Mouse (Mus musculus) heart, embryonic 10.5 days (tissue): ENCODE measurements around the gene Ndc80. TPM values are rescaled to one million over a fixed set of nuclear protein-coding genes. Genes with fewer than 3 reads are reported as not detected.
"Not testable (repeated sequence)": the region's sequence is repeated elsewhere in the genome, so short reads cannot be mapped to it uniquely, and the experiment has no call there.

Experiments
- DNase-seq: peaks from one replicate; pipeline ENCODE4 v3.0.0-alpha.2; 2017; ENCODE audit warnings: low spot score
- H3K27ac ChIP-seq: fragments of 300-500 bp; sonication (generic); 2 replicates; pipeline ENCODE4 v1.5.1; 2016; ENCODE audit warnings: mild to moderate bottlenecking
- H3K27me3 ChIP-seq: fragments of 300-500 bp; sonication (generic); 2 replicates; pipeline ENCODE4 v1.6.1; 2016; ENCODE audit warnings: mild to moderate bottlenecking; ENCODE audit not compliant: poor library complexity, insufficient read depth, severe bottlenecking
- H3K36me3 ChIP-seq: fragments of 300-500 bp; sonication (generic); 2 replicates; pipeline ENCODE4 v1.6.1; 2016; ENCODE audit warnings: mild to moderate bottlenecking, moderate library complexity
- H3K4me1 ChIP-seq: fragments of 300-500 bp; sonication (generic); 2 replicates; pipeline ENCODE4 v1.6.1; 2016; ENCODE audit warnings: mild to moderate bottlenecking
- H3K4me3 ChIP-seq: fragments of 300-500 bp; sonication (generic); 2 replicates; pipeline ENCODE4 v1.5.1; 2016; ENCODE audit warnings: mild to moderate bottlenecking, moderate library complexity
- H3K9me3 ChIP-seq: fragments of 300-500 bp; sonication (generic); 2 replicates; pipeline ENCODE4 v1.6.1; 2016; ENCODE audit warnings: mild to moderate bottlenecking, moderate library complexity
- WGBS: fragments of 180-500 bp; shearing (Covaris S2); methylation state at CpG from one replicate; pipeline ENCODE4 v1.1.7; 2016; 5-methylcytosine and 5-hydroxymethylcytosine counted together
- polyA plus RNA-seq: library from polyadenylated mRNA; unstranded; fragments of >200 nt; fragmentation: Nextera tagmentation; extraction: Ambion mirVana; gene quantifications from 2 replicates; pipeline ENCODE4 v1.2.1, GENCODE M21; 2016

Ndc80 gene
- 46.3 and 49.0 TPM in 2 replicates for polyA plus RNA-seq

DNA sequence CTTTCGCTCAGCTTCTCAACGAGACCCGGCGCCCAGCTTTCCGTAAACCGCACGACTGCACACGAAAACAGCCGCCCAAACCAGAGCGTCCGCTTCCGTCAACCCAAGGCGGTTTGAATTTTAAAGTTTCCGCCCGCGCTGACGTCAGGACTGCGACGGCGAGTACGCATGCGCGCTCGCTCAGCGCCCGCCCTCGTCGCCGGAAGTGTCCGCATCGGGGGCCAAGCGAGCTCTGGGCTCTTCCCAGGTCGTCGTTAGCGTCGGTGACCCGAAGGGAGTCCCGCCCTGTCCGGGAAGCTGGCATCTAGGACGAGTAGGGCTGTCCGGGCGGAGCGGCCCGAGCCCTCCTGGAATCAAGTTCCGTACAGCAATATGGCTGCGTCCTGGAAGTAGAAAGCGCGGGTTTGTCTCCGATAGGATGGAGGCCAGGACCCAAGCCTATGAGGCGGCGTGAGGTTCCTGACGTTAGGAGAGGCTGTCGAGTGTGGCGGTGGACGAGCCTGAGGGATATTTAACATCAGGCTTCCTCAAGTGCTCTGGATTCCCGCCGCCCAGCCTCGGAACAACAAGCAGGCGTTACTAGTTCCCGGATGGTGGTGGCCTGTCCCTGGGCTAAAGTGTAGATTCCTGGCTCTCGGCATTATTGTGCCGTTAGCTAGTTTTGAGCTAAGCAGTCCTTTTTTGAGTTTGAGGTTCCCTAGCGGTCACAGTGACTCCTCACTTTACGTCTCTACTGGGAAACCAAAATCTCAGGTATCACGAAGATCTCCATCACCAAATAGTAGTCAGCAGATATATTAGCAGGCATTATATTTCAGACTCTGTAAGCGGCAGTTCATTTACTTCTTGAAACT is at the start of gene Ndc80:
Ndc80 (minus strand) TSS at position 147 of the 854 bp plus-strand sequence.
- Histone ChIP-seq H3K27me3 (no peaks in the 10 kb centered on the region), H3K9me3 (no peaks in the 10 kb centered on the region), H3K36me3 (peaks cover 13% of the 10 kb centered on the region; the same call in 1 of the 2 replicates), H3K27ac (peak within 1 kb of the TSS; percentile 96), H3K4me1 (peaks cover 13% of the 10 kb centered on the region), H3K4me3 (peak within 1 kb of the TSS; percentile 77)
- peak; percentile 97 for DNase-seq
- WGBS, result under 1% methylated on average over 66 of the region's 66 CpGs

DNA sequence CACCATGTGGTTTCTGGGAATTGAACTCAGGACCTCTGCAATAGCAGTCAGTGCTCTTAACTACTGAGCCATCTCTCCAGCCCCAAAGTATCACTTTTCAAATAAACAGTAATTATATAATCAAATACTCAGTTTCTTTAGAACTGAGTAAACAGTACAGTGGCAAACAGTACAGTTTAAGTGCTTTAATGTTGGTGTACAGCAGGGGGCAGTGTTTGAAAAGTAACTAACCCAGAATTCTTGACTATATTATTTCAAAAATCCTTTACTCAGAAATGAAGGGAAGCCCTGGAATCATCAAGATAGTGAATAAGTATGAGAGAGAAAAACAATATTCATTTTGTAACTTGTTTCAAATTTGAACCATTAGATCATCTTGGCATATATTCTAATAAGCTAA is 35.0 kb upstream of the Ndc80 start:
- Histone ChIP-seq H3K9me3 (no peaks in the 10 kb centered on the region), H3K36me3 (no peaks in the 10 kb centered on the region), H3K27me3 (no peaks in the 10 kb centered on the region), H3K4me3 (no peak overlapping the region), H3K4me1 (no peaks in the 10 kb centered on the region), H3K27ac (no peak overlapping the region)
- no peak for DNase-seq

DNA sequence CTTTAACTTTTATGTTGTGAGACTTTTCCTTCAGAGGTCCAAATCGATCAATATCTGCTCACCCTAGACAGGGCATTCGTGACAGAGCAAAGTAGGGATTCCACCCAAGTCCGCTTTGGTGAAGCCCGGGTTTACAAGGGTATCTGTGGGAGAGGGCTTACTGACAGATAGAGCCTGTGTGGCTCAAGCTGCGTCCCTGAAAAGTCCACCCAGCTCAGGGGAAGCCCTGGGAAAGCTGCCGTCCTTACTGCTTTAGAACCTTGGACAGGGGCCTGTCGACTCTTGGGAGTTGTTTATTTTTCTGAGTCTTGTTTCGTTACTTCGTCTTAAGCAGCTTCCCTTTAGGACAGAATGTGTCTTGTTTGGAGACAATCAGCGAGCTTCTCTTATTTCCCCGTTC is 26.2 kb upstream of the Ndc80 start:
- H3K9me3 ChIP-seq, result no peaks in the 10 kb centered on the region
- H3K4me1 ChIP-seq, result peaks cover 14% of the 10 kb centered on the region
- WGBS, result 9% methylated on average over 11 of the region's 11 CpGs
- peaks cover 36% of the 10 kb centered on the region for H3K27me3 ChIP-seq
- peak overlapping the region; percentile 94 for H3K4me3 ChIP-seq
- DNase-seq, result no peak
- no peaks in the 10 kb centered on the region for H3K36me3 ChIP-seq
- no peak overlapping the region for H3K27ac ChIP-seq

DNA sequence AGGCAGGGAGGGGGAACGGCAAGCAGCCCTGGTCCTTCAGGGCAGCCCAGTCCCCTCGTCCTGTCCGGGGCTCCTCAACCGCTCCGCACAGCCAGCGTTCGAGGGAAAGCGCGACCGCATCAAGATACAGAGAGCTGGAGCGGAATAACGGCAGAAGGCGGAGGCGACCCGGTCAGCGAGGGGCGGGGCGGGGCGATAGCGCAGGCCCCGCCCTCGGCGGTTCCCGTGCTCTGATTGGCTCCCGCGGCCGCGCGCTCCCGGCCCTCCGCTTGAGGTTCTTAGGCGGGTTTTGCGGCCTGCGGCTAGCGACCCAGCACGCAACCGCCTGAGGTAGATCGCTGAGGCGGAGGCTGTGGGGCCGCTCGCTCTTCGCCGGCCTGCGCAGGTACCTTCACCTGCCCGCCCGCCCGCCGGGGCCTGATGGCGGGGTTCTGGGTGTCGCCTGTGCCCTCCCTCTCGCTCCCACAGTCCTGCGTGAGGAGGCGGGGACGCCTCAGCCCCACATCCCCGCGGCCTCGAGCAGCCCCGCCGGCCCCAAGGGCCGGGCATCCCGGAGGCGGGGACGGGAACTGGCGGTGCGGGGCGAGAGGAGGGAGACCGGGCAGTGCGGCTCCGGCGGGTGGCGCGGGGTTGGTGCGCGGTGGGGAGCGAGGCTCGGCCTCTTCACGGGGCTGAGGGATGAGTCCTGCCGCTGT is 25.2 kb upstream of the Ndc80 start, which contains the start of gene Spdya:
Spdya (plus strand) TSS at position 305 of the 695 bp plus-strand sequence.
- peak; percentile 92 for DNase-seq
- peaks cover 36% of the 10 kb centered on the region for H3K27me3 ChIP-seq
- H3K4me1 ChIP-seq, result peaks cover 14% of the 10 kb centered on the region
- H3K9me3 ChIP-seq, result no peaks in the 10 kb centered on the region
- under 1% methylated on average over 72 of the region's 78 CpGs for WGBS
- no peaks in the 10 kb centered on the region for H3K36me3 ChIP-seq
- H3K27ac ChIP-seq, result peak within 1 kb of the TSS; percentile 87
- peak within 1 kb of the TSS; percentile 94 for H3K4me3 ChIP-seq

DNA sequence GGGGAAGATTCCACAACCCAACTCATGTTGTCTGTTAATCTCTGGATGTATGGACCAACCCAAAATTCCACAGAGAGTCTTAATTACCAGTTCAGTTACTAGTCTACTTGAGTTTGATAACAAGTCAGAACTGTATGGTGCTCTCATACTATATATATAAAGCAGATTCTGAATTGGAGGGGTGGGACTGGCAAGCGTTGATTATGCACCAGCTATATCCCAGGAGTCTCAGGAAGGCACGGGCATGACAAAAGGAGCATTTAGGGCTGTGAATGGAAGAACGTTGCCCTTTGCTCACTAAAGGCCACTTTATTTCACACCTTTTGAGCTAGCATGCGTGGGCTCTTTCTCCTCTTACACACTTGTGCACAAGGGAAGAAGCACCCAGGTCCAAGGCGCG is 24.7 kb upstream of the Ndc80 start:
- no peak for DNase-seq
- peaks cover 14% of the 10 kb centered on the region for H3K4me1 ChIP-seq
- H3K4me3 ChIP-seq, result peak overlapping the region; percentile 94
- peak overlapping the region; percentile 87 for H3K27ac ChIP-seq
- H3K27me3 ChIP-seq, result peaks cover 36% of the 10 kb centered on the region
- WGBS, result 10% methylated on average over 6 of the region's 6 CpGs
- no peaks in the 10 kb centered on the region for H3K9me3 ChIP-seq
- H3K36me3 ChIP-seq, result no peaks in the 10 kb centered on the region

DNA sequence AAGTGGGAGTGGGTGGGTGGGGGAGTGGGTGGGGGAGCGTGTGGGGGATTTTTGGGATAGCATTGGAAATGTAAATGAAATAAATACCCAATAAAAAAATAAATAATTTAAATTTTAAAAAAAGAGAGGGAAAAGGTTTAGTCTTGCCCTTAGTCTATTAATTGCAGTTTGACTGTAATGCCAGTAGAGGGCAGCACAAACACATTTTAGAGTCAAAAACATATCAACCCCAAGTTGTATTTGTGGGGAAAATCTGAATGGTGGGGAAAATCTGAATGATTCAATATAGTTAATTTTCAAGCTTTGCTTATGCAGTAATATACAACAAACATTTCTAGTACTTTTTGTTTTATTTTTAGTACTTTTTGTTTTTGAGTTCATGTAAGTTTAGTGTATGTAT is 21.9 kb upstream of the Ndc80 start:
- H3K4me1 ChIP-seq, result peaks cover 14% of the 10 kb centered on the region
- peaks cover 27% of the 10 kb centered on the region for H3K27me3 ChIP-seq
- H3K27ac ChIP-seq, result no peak overlapping the region
- 17% methylated on average over 1 of the region's 1 CpGs for WGBS
- no peaks in the 10 kb centered on the region for H3K36me3 ChIP-seq
- H3K9me3 ChIP-seq, result no peaks in the 10 kb centered on the region
- no peak for DNase-seq
- H3K4me3 ChIP-seq, result no peak overlapping the region

DNA sequence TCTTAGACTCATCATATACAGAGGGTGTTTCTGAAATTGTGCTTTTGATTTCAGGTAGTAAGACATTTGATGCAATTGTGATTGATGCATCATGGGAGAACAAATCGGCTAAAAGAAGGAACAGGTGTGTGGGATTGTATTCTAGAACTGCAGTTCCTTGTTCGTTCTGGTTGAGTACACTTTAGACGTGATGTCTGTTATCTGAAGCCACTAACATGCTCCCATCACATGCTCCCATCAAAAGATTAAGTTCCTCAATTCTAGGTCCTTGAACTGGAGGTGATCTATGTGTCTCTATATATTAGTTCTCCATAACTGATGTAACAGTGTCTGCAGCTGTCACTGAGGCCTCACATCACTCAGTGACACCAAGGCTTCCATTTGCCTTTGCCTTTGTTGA is 10.5 kb upstream of the Ndc80 start:
- 78% methylated on average over 3 of the region's 3 CpGs for WGBS

DNA sequence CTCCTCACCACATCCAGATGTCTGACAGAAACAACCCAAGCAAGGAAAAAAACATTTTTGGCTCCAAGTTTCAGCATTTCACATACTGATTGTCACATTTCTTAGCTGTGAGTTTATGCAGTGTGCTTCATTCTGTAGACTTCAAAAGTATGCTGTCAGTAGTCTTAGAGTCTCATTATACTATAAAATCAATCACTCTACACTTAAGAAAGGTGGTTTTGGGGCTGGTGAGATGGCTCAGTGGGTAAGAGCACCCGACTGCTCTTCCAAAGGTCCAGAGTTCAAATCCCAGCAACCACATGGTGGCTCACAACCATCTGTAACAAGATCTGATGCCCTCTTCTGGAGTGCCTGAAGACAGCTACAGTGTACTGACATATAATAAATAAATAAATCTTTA is 8.9 kb upstream of the Ndc80 start:
- DNase-seq, H3K36me3 ChIP-seq, H3K9me3 ChIP-seq, H3K27ac ChIP-seq, H3K27me3 ChIP-seq, H3K4me3 ChIP-seq, H3K4me1 ChIP-seq: not testable (repeated sequence)
- WGBS, result 60% methylated on average over 1 of the region's 1 CpGs

More for the DNA sequence above, 10.5 kb upstream of the Ndc80 start:
- no peak overlapping the region for H3K27ac ChIP-seq
- no peak for DNase-seq
- no peaks in the 10 kb centered on the region for H3K4me1 ChIP-seq
- no peaks in the 10 kb centered on the region for H3K36me3 ChIP-seq
- H3K9me3 ChIP-seq, result no peaks in the 10 kb centered on the region
- no peak overlapping the region for H3K4me3 ChIP-seq
- H3K27me3 ChIP-seq, result no peaks in the 10 kb centered on the region

DNA sequence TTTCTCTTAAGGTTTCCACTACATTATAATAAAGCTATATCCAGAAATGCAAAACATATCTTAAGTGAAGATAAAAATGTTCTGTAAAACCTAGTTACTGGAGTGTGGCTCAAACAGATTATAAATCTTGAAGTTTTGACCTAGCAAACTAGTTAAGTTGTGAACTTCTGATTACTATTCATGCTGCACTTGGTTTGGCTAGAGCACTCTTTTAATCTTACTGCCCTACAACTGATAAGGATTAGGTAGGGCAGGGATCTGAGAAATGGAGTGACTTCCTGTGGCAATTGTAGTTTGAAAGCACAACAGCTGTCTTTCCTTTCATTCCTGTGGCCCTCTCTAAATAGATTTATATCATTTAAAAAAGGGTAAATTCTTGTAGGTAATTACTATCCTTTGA is 1.4 kb upstream of the Ndc80 start:
- Histone ChIP-seq H3K27ac (no peak overlapping the region), H3K27me3 (no peaks in the 10 kb centered on the region), H3K9me3 (no peaks in the 10 kb centered on the region), H3K36me3 (peaks cover 6% of the 10 kb centered on the region; the same call in 1 of the 2 replicates), H3K4me1 (peaks cover 13% of the 10 kb centered on the region), H3K4me3 (no peak overlapping the region)
- no peak for DNase-seq

DNA sequence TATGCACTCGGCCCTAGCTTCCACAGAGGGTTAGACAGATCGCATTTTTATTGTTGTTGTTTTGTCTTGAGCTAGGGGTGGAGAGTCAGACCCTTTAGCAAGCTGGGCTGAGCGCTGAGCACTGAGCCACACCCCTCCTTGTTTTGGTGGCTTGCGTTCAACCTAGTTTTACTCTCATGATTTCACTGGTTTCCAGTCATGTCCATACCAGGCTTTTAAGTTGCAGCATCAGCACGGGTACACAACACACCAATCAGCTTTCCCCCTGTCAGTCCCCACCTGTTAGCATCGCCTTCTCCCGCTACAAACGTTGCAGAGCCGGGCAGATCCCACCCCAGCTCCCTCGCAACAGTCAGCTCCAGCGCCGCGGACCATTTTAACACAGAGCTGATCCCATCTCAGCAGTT is 352 bp downstream of the Ndc80 start:
- H3K27ac ChIP-seq, result peak overlapping the region; percentile 96

DNA sequence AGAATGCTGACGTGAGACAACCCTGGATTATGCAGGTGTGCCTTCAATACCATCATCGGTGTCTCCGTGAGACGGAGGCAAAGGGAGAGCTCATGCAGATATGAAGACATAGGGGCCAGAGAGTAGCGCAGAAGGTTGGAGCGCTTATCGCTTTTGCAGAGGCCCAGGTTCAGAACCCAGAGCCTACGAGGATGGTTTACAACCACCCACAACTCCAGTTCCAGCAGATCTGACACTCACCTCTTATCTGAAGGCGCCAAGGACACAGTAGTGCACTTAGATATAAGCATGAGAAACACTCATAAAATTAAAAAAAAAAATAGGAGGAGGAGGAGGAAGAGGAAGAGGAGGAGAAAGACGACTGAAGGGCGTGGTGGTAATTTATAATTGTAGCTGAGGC is 16.4 kb downstream of the Ndc80 start:
- Histone ChIP-seq H3K36me3 (peaks cover 94% of the 10 kb centered on the region), H3K4me1 (no peaks in the 10 kb centered on the region), H3K4me3 (no peak overlapping the region), H3K27ac (no peak overlapping the region), H3K9me3 (no peaks in the 10 kb centered on the region), H3K27me3 (no peaks in the 10 kb centered on the region)
- 94% methylated on average over 11 of the region's 11 CpGs for WGBS
- DNase-seq, result no peak

More for the DNA sequence above, 352 bp downstream of the Ndc80 start:
- no peaks in the 10 kb centered on the region for H3K27me3 ChIP-seq
- peak overlapping the region; percentile 77 for H3K4me3 ChIP-seq
- peaks cover 16% of the 10 kb centered on the region; the same call in 1 of the 2 replicates for H3K36me3 ChIP-seq
- DNase-seq, result no peak
- WGBS, result under 1% methylated on average over 13 of the region's 13 CpGs
- H3K4me1 ChIP-seq, result peaks cover 13% of the 10 kb centered on the region
- no peaks in the 10 kb centered on the region for H3K9me3 ChIP-seq

DNA sequence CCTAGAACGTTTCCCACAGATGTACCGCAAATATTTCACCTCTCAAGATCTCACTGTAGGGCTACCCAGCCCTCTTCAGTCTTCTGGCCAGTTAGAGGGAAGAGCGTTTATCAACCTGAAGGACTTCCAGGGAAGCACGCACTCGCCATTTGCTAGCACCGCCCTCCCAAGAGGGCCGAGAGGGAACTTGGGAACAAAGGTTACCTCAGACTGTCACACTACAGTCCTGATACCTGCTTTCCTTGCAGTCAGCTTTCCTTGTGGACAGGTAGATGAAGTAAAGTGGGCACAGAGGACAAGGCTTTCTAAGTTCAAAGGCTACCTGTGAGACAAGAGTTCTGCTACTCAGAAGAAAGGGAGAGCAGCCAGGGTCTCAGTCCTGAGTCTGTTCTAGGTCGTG is 19.8 kb downstream of the Ndc80 start:
- WGBS, result 85% methylated on average over 8 of the region's 8 CpGs
- H3K36me3 ChIP-seq, result peaks cover 93% of the 10 kb centered on the region

DNA sequence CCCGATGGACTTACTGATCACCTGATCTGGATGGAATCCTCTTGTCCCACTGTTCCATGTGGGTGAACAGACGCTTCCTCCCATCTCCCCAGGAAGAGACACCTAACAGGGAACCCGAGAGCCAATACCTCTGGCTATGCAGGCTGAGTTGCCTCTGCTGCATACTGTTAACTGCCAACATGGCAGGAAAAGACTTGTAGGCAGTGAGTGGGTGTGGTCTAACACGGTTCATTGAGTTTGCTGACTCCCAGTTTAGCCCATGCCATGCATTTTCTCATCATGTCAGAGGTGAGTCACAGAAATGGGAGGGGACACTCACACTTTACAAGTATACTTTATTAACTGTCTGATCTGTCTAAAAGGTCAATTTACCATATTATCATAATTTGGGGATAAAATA is 30.9 kb downstream of the Ndc80 start:
- no peaks in the 10 kb centered on the region for H3K27me3 ChIP-seq
- H3K4me3 ChIP-seq, result no peak overlapping the region
- H3K9me3 ChIP-seq, result no peaks in the 10 kb centered on the region
- 88% methylated on average over 4 of the region's 4 CpGs for WGBS
- no peak overlapping the region for H3K27ac ChIP-seq
- H3K36me3 ChIP-seq, result peaks cover 64% of the 10 kb centered on the region
- DNase-seq, result no peak
- no peaks in the 10 kb centered on the region for H3K4me1 ChIP-seq

More for the DNA sequence above, 19.8 kb downstream of the Ndc80 start:
- no peak overlapping the region for H3K4me3 ChIP-seq
- H3K4me1 ChIP-seq, result no peaks in the 10 kb centered on the region
- no peak overlapping the region for H3K27ac ChIP-seq
- no peak for DNase-seq
- no peaks in the 10 kb centered on the region for H3K9me3 ChIP-seq
- no peaks in the 10 kb centered on the region for H3K27me3 ChIP-seq
